Mouse (Mus musculus): ENCODE measurements around the gene Rab40c. TPM values are rescaled to one million over a fixed set of nuclear protein-coding genes. Genes with fewer than 3 reads are reported as not detected.

Rab40c gene
- polyA plus RNA-seq, 1 experiment from 2014 or later, result 15.8 TPM

GRCm38 (mm10) chr17:25922120-25922519, 2.6 kb upstream of the Rab40c start:
- no peak for ATAC-seq
- Histone ChIP-seq H3K4me1 (replicated peaks; ENCODE audit: control insufficient read depth, insufficient read depth, low read length) (peaks cover 11% of the 10 kb centered on the region), H3K36me3 (ENCODE audit: control insufficient read depth, insufficient read depth) (peaks cover 15% of the 10 kb centered on the region), H3K4me3 (ENCODE audit: low read depth, low read length) (no peak overlapping the region), H3K27me3 (replicated peaks; ENCODE audit: control insufficient read depth, insufficient read depth, low read length) (no peaks in the 10 kb centered on the region), H3K9me3 (ENCODE audit: control insufficient read depth) (no peaks in the 10 kb centered on the region), H3K27ac (ENCODE audit: low read depth, low read length) (no peak overlapping the region), H3K4me2 (replicated peaks; ENCODE audit: low read depth) (no peak overlapping the region), H3K9ac (ENCODE audit: low read depth, low read length) (no peak overlapping the region)
- WGBS, result 80% methylated on average over 5 of the region's 5 CpGs
- no peak for TF ChIP-seq CTCF (IDR thresholded peaks at IDR 0.05; ENCODE audit: low read depth)

- Histone ChIP-seq H3K4me3 (ENCODE audit: low read depth, low read length) (peak overlapping the region; percentile 75), H3K27ac (ENCODE audit: low read depth, low read length) (peak overlapping the region; percentile 89), H3K4me1 (replicated peaks; ENCODE audit: control insufficient read depth, insufficient read depth, low read length) (peaks cover 17% of the 10 kb centered on the region), H3K36me3 (ENCODE audit: control insufficient read depth, insufficient read depth) (no peaks in the 10 kb centered on the region), H3K9ac (ENCODE audit: low read depth, low read length) (peak overlapping the region; percentile 55), H3K4me2 (replicated peaks; ENCODE audit: low read depth) (peak overlapping the region; percentile 89), H3K9me3 (ENCODE audit: control insufficient read depth) (no peaks in the 10 kb centered on the region), H3K27me3 (replicated peaks; ENCODE audit: control insufficient read depth, insufficient read depth, low read length) (no peaks in the 10 kb centered on the region)
- under 1% methylated on average over 35 of the region's 40 CpGs for WGBS
- peak; percentile 0; the same call in 1 of the 2 replicates for TF ChIP-seq CTCF (IDR thresholded peaks at IDR 0.05; ENCODE audit: low read depth)
- peak; percentile 98 for ATAC-seq
Measured at GRCm38 (mm10) chr17:25919786-25920642, 487 bp upstream of the Rab40c start.

- Histone ChIP-seq H3K9ac (ENCODE audit: low read depth, low read length) (peak overlapping the region; percentile 83), H3K4me3 (ENCODE audit: low read depth, low read length) (peak overlapping the region; percentile 75), H3K27me3 (replicated peaks; ENCODE audit: control insufficient read depth, insufficient read depth, low read length) (no peaks in the 10 kb centered on the region), H3K4me2 (replicated peaks; ENCODE audit: low read depth) (peak overlapping the region; percentile 89), H3K36me3 (ENCODE audit: control insufficient read depth, insufficient read depth) (no peaks in the 10 kb centered on the region), H3K27ac (ENCODE audit: low read depth, low read length) (peak overlapping the region; percentile 60), H3K9me3 (ENCODE audit: control insufficient read depth) (no peaks in the 10 kb centered on the region), H3K4me1 (replicated peaks; ENCODE audit: control insufficient read depth, insufficient read depth, low read length) (peaks cover 17% of the 10 kb centered on the region)
- no peak for TF ChIP-seq CTCF (IDR thresholded peaks at IDR 0.05; ENCODE audit: low read depth)
- no peak for ATAC-seq
- 72% methylated on average over 9 of the region's 9 CpGs for WGBS
Measured at GRCm38 (mm10) chr17:25918037-25918750, 1.3 kb downstream of the Rab40c start.

- H3K9ac ChIP-seq (ENCODE audit: low read depth, low read length), result no peak overlapping the region
- H3K4me1 ChIP-seq (replicated peaks; ENCODE audit: control insufficient read depth, insufficient read depth, low read length), result peaks cover 17% of the 10 kb centered on the region
- peak overlapping the region; percentile 89 for H3K4me2 ChIP-seq (replicated peaks; ENCODE audit: low read depth)
- no peak for ATAC-seq
- H3K9me3 ChIP-seq (ENCODE audit: control insufficient read depth), result no peaks in the 10 kb centered on the region
- H3K27ac ChIP-seq (ENCODE audit: low read depth, low read length), result peak overlapping the region; percentile 60
- no peak overlapping the region for H3K4me3 ChIP-seq (ENCODE audit: low read depth, low read length)
- no peaks in the 10 kb centered on the region for H3K27me3 ChIP-seq (replicated peaks; ENCODE audit: control insufficient read depth, insufficient read depth, low read length)
- WGBS, result 29% methylated on average over 8 of the region's 8 CpGs
- H3K36me3 ChIP-seq (ENCODE audit: control insufficient read depth, insufficient read depth), result no peaks in the 10 kb centered on the region
- TF ChIP-seq CTCF (IDR thresholded peaks at IDR 0.05; ENCODE audit: low read depth), result no peak
Measured at GRCm38 (mm10) chr17:25916931-25917647, 2.4 kb downstream of the Rab40c start.

- Histone ChIP-seq H3K27me3 (replicated peaks; ENCODE audit: control insufficient read depth, insufficient read depth, low read length) (no peaks in the 10 kb centered on the region), H3K36me3 (ENCODE audit: control insufficient read depth, insufficient read depth) (no peaks in the 10 kb centered on the region), H3K9ac (ENCODE audit: low read depth, low read length) (no peak overlapping the region), H3K9me3 (ENCODE audit: control insufficient read depth) (no peaks in the 10 kb centered on the region), H3K4me3 (ENCODE audit: low read depth, low read length) (no peak overlapping the region), H3K4me2 (replicated peaks; ENCODE audit: low read depth) (no peak overlapping the region), H3K4me1 (replicated peaks; ENCODE audit: control insufficient read depth, insufficient read depth, low read length) (peaks cover 23% of the 10 kb centered on the region), H3K27ac (ENCODE audit: low read depth, low read length) (no peak overlapping the region)
- 67% methylated on average over 4 of the region's 4 CpGs for WGBS
- ATAC-seq, result no peak
- TF ChIP-seq CTCF (IDR thresholded peaks at IDR 0.05; ENCODE audit: low read depth), result no peak
Measured at GRCm38 (mm10) chr17:25914295-25914694, 5.2 kb downstream of the Rab40c start.

- Histone ChIP-seq H3K4me3 (ENCODE audit: low read depth, low read length) (no peak overlapping the region), H3K36me3 (ENCODE audit: control insufficient read depth, insufficient read depth) (no peaks in the 10 kb centered on the region), H3K4me1 (replicated peaks; ENCODE audit: control insufficient read depth, insufficient read depth, low read length) (peaks cover 23% of the 10 kb centered on the region), H3K4me2 (replicated peaks; ENCODE audit: low read depth) (peak overlapping the region; percentile 32; the same call in 1 of the 2 replicates), H3K27me3 (replicated peaks; ENCODE audit: control insufficient read depth, insufficient read depth, low read length) (no peaks in the 10 kb centered on the region), H3K27ac (ENCODE audit: low read depth, low read length) (peak overlapping the region; percentile 50), H3K9me3 (ENCODE audit: control insufficient read depth) (no peaks in the 10 kb centered on the region), H3K9ac (ENCODE audit: low read depth, low read length) (no peak overlapping the region)
- TF ChIP-seq CTCF (IDR thresholded peaks at IDR 0.05; ENCODE audit: low read depth), result no peak
- WGBS, result 56% methylated on average over 1 of the region's 1 CpGs
- ATAC-seq, result no peak
Measured at GRCm38 (mm10) chr17:25913877-25914275, 5.7 kb downstream of the Rab40c start.
